Mouse (Mus musculus): ENCODE results near the gene Pax6. TPM values are rescaled to one million over a fixed set of nuclear protein-coding genes. Genes with fewer than 3 reads are reported as not detected.

Pax6 gene
- polyA plus RNA-seq (2016; fragmentation: Nextera tagmentation; extraction: Ambion mirVana): 24.7 and 27.0 TPM in 2 replicates

DNA sequence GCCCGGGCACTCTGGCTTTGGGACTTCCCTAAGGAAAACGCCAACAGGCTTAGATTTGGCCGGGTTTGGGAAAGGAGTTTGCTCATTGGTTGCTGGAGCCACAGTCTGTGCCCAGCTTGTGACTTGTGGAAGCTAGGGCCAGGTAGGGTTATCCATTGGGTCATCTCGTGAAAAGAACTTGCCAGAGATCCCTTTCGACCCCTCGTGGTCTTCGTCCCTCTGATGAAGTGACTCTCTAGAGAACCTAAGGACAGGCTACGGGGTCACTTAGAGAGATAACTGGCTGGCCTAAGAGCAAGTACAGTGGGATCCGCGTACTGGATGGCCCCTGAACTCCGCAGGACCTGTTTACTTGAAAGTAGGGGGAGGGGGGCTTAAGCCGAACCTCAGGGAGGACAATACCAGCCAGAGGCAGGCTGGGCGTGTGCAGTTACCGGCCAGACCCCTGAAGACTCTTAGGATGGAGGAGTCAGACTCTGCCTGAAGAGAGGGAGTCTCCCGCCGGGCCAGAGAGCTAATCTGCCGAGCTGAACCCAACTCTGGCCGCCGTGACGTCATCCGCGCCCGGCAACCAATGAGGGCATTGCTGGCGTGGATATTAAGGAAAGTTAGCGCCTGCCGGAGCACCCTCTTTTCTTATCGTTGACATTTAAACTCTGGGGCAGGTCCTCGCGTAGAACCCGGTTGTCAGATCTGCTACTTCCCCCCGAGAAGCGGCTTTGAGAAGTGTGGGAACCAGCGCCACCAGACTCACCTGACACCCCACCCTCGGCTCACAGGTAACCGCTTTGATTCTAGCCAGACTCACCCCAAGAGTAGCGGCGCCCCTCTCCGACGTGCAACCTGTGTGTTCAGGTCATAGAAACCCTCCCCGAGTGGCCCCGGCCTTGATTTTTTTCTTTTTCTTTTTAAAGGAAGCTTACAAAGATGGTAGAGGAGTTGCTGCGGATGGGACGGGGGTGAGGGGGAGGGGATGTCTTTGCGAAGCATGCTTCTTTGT lies at the start of gene Pax6:
Pax6 (plus strand) TSS at position 630 of the 1,000 bp plus-strand sequence.
- under 1% methylated on average over 44 of the region's 44 CpGs for WGBS
- H3K4me1 ChIP-seq (replicated peaks): peaks cover 65% of the 10 kb centered on the region

DNA sequence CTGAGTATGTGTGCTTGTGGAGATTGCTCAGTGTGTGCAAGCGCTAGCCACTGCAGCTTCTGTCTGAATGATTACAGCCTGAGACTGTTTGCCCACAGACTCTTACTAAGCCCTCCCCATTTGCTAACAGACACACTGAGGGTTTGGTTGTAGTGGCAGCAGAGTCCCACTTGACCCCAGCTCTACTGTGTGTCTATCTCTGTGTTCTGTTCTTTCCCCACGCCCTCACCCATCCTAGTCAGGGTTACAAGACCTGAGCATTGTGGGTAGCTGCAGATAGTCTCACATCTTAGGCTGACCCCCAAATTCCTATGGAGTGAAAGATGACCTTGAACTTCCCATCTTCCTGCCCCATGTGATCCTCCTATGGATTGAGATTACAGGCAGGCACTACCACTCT lies 19.8 kb upstream of the Pax6 start:
- Histone ChIP-seq H3K9me3 (no peaks in the 10 kb centered on the region), H3K4me3 (no peak overlapping the region), H3K36me3 (no peaks in the 10 kb centered on the region), H3K27me3 (ENCODE audit: insufficient read depth, poor library complexity, severe bottlenecking) (peaks cover 35% of the 10 kb centered on the region), H3K27ac (no peak overlapping the region), H3K4me1 (replicated peaks) (no peaks in the 10 kb centered on the region)
- DNase-seq (ENCODE audit: low spot score): no peak
- WGBS: 88% methylated on average over 2 of the region's 2 CpGs

More for the DNA sequence above, at the start of gene Pax6:
- H3K36me3 ChIP-seq: no peaks in the 10 kb centered on the region
- H3K27me3 ChIP-seq (ENCODE audit: insufficient read depth, poor library complexity, severe bottlenecking): peaks cover 100% of the 10 kb centered on the region
- DNase-seq (ENCODE audit: low spot score): peak; percentile 64
- H3K27ac ChIP-seq: peak within 1 kb of the TSS; percentile 64; the same call in 1 of the 2 replicates
- no peaks in the 10 kb centered on the region for H3K9me3 ChIP-seq
- H3K4me3 ChIP-seq: peak within 1 kb of the TSS; percentile 46

DNA sequence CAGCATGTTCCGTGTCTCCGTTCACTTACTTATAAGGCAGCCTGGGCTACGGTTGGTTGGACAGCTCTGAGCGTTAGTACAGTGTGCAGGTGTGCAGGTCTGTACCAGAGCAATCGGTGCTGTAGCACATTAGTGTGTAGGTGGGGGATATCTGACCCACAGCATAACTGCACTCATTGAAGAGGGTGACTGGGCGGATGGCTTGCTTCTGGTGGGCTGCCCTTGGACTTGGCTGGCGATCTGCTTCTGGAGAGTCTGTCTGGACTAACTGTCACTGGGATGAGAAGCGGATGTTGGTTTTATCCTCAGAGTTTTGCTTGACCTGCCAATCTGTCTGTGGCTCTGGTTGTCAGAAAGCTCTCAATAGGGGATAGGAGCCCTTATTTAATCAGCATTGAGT lies 12.2 kb upstream of the Pax6 start:
- H3K27me3 ChIP-seq (ENCODE audit: insufficient read depth, poor library complexity, severe bottlenecking): peaks cover 89% of the 10 kb centered on the region
- H3K27ac ChIP-seq: no peak overlapping the region
- no peak for DNase-seq (ENCODE audit: low spot score)
- no peaks in the 10 kb centered on the region for H3K36me3 ChIP-seq
- no peaks in the 10 kb centered on the region for H3K9me3 ChIP-seq
- H3K4me3 ChIP-seq: no peak overlapping the region
- H3K4me1 ChIP-seq (replicated peaks): peaks cover 22% of the 10 kb centered on the region
- WGBS: 84% methylated on average over 8 of the region's 8 CpGs

DNA sequence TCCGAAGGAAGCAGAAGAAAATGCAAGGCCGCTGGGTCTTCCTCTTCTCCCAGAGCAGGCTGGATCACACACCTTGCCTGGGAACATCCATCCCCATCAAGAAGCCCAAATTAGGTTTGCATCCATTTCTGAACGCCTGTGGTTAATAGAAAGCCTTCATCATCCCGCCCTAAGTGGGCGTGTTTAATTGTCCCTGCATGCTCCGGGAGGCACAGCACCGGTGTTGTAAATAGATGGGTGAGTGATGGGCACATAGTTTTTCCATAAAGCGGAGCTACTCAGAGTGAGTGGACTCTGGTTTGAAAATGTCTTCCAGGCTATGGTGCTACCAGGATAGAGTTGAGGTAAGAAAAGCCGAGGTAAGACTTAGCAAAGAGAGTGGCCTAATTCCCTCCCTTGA lies 9.3 kb upstream of the Pax6 start:
- Histone ChIP-seq H3K9me3 (no peaks in the 10 kb centered on the region), H3K4me1 (replicated peaks) (peaks cover 32% of the 10 kb centered on the region), H3K27ac (no peak overlapping the region), H3K36me3 (no peaks in the 10 kb centered on the region), H3K27me3 (ENCODE audit: insufficient read depth, poor library complexity, severe bottlenecking) (peaks cover 98% of the 10 kb centered on the region), H3K4me3 (peak overlapping the region; percentile 42)
- DNase-seq (ENCODE audit: low spot score): peak; percentile 19
- WGBS: 6% methylated on average over 9 of the region's 9 CpGs

DNA sequence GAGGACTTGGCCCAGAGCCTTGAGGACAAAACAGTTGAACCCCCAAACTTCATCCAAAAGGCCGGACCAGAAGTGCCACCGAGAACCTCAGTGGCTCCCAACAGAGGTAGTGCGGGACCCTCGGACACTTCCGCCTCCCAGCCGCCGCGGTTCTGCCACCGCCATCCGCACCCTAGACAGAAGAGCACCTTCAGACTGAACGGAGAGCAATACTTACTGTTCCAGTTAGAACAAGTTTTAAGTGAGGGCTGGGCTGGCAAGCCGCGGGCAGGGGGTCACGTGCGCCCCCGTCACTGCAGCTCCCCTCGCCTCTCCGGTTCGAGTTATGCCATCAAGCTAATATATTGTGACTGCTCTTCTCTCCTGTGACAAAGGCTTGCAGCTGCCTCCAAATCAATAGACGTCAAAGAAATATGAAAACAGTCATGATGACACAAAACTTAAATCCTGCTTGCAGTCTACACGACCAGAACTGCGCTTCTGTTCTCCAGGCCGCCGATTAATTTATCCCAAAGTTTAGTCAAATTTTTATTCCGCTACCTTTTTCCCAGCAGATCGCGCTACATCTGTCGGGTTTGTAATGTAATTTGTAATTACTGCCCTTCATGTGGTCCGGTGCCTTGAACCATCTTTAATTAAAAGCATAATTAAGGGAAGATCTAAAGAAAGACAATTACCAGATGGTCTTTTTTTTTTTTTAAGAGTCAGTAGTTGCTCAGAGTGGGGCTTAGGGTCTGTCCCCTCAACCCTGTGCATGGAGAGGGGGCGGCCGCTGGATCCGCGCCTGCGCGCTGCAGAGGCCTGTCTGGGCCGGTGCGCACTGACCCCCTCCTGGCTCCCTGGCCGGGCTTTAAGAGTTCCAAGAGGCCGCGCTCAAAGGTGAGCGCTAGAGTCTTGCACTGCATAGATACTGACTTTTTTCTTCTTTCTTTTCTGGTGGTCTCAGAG lies 8.5 kb upstream of the Pax6 start:
- Histone ChIP-seq H3K4me1 (replicated peaks) (peaks cover 32% of the 10 kb centered on the region), H3K36me3 (no peaks in the 10 kb centered on the region), H3K27ac (peak overlapping the region; percentile 9; the same call in 1 of the 2 replicates), H3K4me3 (peak overlapping the region; percentile 42), H3K9me3 (no peaks in the 10 kb centered on the region), H3K27me3 (ENCODE audit: insufficient read depth, poor library complexity, severe bottlenecking) (peaks cover 100% of the 10 kb centered on the region)
- DNase-seq (ENCODE audit: low spot score): peak; percentile 52
- WGBS: under 1% methylated on average over 41 of the region's 41 CpGs

GRCm38 (mm10) chr2:105660874-105661622 lies 7.7 kb upstream of the Pax6 start:
- 1% methylated on average over 26 of the region's 26 CpGs for WGBS
- peaks cover 100% of the 10 kb centered on the region for H3K27me3 ChIP-seq (ENCODE audit: insufficient read depth, poor library complexity, severe bottlenecking)
- no peak overlapping the region for H3K27ac ChIP-seq
- H3K4me1 ChIP-seq (replicated peaks): peaks cover 32% of the 10 kb centered on the region
- H3K36me3 ChIP-seq: no peaks in the 10 kb centered on the region
- H3K4me3 ChIP-seq: peak overlapping the region; percentile 42
- peak; percentile 51 for DNase-seq (ENCODE audit: low spot score)
- H3K9me3 ChIP-seq: no peaks in the 10 kb centered on the region

DNA sequence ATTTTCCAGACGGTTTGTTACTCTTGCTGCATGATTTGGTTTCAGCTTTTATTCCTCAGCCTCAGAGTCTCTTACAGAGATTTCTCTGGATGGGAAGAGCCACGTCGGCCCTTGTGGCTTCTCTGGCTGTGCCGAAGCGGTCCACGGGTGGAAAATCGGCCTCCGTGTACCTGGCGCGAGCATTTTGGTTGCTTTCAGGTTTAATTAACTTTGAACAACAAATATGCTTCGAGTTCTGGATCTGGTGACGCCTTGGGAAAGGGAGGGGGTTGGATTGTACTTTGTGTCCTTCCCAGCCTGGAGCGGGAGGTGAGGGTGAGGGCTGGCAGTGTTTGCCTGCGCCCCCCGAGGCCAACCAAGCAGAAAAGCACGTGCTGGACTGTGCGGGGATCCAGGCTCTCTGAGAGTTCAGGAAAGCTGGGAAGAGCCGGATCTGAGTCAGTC lies 7.1 kb upstream of the Pax6 start:
- peaks cover 100% of the 10 kb centered on the region for H3K27me3 ChIP-seq (ENCODE audit: insufficient read depth, poor library complexity, severe bottlenecking)
- under 1% methylated on average over 18 of the region's 18 CpGs for WGBS
- peak; percentile 55 for DNase-seq (ENCODE audit: low spot score)
- H3K4me1 ChIP-seq (replicated peaks): peaks cover 34% of the 10 kb centered on the region
- no peaks in the 10 kb centered on the region for H3K9me3 ChIP-seq
- 0 out of 2 replicates have a peak overlapping the region, but pooled peaks have one; percentile 11 for H3K4me3 ChIP-seq
- H3K36me3 ChIP-seq: no peaks in the 10 kb centered on the region
- no peak overlapping the region for H3K27ac ChIP-seq

DNA sequence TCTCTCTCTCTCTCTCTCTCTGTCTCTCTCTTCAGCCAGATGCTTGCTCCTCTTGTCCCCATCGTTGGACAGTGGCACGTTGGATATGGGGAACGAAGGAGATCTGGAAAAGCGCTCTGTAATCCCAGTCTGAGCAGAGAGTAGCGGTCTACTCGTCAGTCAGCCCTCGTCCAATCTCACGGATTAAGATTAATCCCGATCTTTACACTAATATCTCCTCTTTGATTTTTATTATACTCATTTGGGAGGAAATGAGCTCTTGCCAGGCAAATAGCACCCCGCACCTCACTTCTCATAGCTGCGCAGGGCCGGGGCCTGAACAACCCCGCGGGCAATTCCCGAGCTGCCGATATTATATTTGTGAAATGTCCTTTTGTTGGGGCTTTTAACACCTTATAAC lies 6.6 kb upstream of the Pax6 start:
- WGBS: 3% methylated on average over 16 of the region's 16 CpGs
- Histone ChIP-seq H3K36me3 (no peaks in the 10 kb centered on the region), H3K27ac (no peak overlapping the region), H3K4me3 (no peak overlapping the region), H3K9me3 (no peaks in the 10 kb centered on the region), H3K27me3 (ENCODE audit: insufficient read depth, poor library complexity, severe bottlenecking) (peaks cover 100% of the 10 kb centered on the region), H3K4me1 (replicated peaks) (peaks cover 39% of the 10 kb centered on the region)
- peak; percentile 33 for DNase-seq (ENCODE audit: low spot score)

- peaks cover 43% of the 10 kb centered on the region for H3K4me1 ChIP-seq (replicated peaks)
- H3K36me3 ChIP-seq: no peaks in the 10 kb centered on the region
- no peak for DNase-seq (ENCODE audit: low spot score)
- H3K27me3 ChIP-seq (ENCODE audit: insufficient read depth, poor library complexity, severe bottlenecking): peaks cover 100% of the 10 kb centered on the region
- H3K27ac ChIP-seq: no peak overlapping the region
- no peaks in the 10 kb centered on the region for H3K9me3 ChIP-seq
- WGBS: 2% methylated on average over 7 of the region's 7 CpGs
- no peak overlapping the region for H3K4me3 ChIP-seq
Measured at GRCm38 (mm10) chr2:105662606-105663005, 6.1 kb upstream of the Pax6 start.

- H3K4me3 ChIP-seq: no peak overlapping the region
- H3K27ac ChIP-seq: no peak overlapping the region
Measured at GRCm38 (mm10) chr2:105663101-105663511, 5.6 kb upstream of the Pax6 start.

DNA sequence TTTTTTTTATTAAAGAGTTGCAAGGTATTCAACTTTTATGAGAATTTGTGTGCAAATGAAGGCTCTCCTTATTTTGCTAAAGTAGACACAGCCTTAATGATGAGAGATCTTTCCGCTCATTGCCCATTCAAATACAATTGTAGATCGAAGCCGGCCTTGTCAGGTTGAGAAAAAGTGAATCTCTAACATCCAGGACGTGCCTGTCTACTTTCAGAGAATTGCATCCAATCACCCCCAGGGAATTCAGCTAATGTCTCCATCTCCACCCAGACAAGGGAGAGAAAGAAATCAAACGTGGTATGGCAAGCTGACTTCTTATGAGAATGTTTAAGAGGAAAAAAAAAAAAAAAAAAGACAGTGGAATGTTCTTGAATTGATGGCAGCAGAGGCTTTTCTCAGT lies 3.7 kb upstream of the Pax6 start:
- H3K36me3 ChIP-seq: no peaks in the 10 kb centered on the region
- H3K27me3 ChIP-seq (ENCODE audit: insufficient read depth, poor library complexity, severe bottlenecking): peaks cover 100% of the 10 kb centered on the region
- no peak for DNase-seq (ENCODE audit: low spot score)
- 4% methylated on average over 5 of the region's 5 CpGs for WGBS
- peaks cover 59% of the 10 kb centered on the region for H3K4me1 ChIP-seq (replicated peaks)
- no peak overlapping the region for H3K4me3 ChIP-seq
- no peaks in the 10 kb centered on the region for H3K9me3 ChIP-seq
- no peak overlapping the region for H3K27ac ChIP-seq

More at GRCm38 (mm10) chr2:105663101-105663511, 5.6 kb upstream of the Pax6 start:
- Histone ChIP-seq H3K9me3 (no peaks in the 10 kb centered on the region), H3K36me3 (no peaks in the 10 kb centered on the region), H3K4me1 (replicated peaks) (peaks cover 48% of the 10 kb centered on the region), H3K27me3 (ENCODE audit: insufficient read depth, poor library complexity, severe bottlenecking) (peaks cover 100% of the 10 kb centered on the region)
- peak; percentile 51 for DNase-seq (ENCODE audit: low spot score)
- WGBS: 4% methylated on average over 10 of the region's 10 CpGs
